Mouse (Mus musculus): Measurements from ENCODE around the gene Nfe2l2. TPM values are rescaled to one million over a fixed set of nuclear protein-coding genes. Genes with fewer than 3 reads are reported as not detected.

The Nfe2l2 gene
- polyA plus RNA-seq (2014; fragmentation: Nextera tagmentation; extraction: Ambion mirVana): 7.8 and 14.5 TPM in 2 replicates

DNA sequence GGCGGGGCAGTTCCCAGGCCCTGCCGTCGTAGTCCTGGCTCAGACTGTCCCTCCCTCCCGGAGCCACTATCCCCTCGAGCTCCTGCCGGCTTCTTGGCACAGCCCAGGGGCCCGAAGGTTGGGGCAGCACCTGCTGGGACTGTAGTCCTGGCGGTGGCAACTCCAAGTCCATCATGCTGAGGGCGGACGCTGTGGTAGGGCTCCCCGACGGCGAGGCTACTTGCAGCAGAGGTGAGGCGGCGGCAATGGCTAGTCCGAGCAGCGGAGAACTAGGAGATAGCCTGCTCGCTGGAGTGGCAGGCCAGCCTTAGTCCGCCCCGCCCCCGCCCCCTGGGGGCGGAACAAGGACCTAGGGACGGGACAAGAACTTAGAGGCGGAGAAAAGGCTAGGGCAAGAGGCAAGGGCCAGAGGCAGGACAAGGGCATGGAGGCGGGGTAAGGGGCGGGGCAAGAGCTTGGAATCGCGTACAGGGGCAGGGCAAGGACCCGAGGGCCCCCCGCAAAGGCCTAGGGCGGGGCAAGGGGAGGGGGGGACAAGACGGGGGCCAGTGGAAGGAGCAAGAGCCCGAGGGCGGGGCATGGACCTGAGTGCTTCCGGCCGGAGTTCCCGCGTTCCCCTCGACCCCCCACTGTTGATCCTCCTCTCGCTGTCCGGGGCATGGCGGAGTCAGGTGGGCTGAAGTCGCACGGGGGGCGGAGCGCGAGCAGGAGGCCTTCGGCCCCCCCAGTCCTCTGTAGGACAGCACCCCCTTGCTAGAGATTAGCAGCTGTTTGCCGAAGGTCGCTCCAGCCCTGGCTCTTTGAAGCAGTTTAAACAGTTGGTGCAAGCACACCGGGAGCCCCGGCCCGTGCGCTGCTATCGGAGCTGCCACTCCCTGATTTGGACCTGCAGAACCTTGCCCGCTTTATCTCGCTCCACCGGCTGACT lies at the start of gene Nfe2l2:
Gene Nfe2l2 (minus strand): TSS at position 408 of the 928 bp plus-strand sequence.
- Histone ChIP-seq H3K9ac (replicated peaks; ENCODE audit: low read depth, low read length) (peak within 1 kb of the TSS; percentile 57), H3K27me3 (ENCODE audit: control insufficient read depth, insufficient read depth, low read length) (no peaks in the 10 kb centered on the region), H3K36me3 (ENCODE audit: control insufficient read depth, insufficient read depth, low read length) (no peaks in the 10 kb centered on the region), H3K27ac (ENCODE audit: low read depth, low read length) (peak within 1 kb of the TSS; percentile 69), H3K4me3 (ENCODE audit: low read depth, low read length) (peak within 1 kb of the TSS; percentile 41), H3K4me2 (ENCODE audit: low read depth, low read length) (peak within 1 kb of the TSS; percentile 81), H3K9me3 (ENCODE audit: control insufficient read depth, low read length) (no peaks in the 10 kb centered on the region), H3K4me1 (ENCODE audit: control insufficient read depth, insufficient read depth, low read length) (0 out of 2 replicates have a peak, but pooled peaks cover 4% of the 10 kb centered on the region)
- ATAC-seq (ENCODE audit: low read depth): peak; percentile 84
- under 1% methylated on average over 52 of the region's 58 CpGs for WGBS

DNA sequence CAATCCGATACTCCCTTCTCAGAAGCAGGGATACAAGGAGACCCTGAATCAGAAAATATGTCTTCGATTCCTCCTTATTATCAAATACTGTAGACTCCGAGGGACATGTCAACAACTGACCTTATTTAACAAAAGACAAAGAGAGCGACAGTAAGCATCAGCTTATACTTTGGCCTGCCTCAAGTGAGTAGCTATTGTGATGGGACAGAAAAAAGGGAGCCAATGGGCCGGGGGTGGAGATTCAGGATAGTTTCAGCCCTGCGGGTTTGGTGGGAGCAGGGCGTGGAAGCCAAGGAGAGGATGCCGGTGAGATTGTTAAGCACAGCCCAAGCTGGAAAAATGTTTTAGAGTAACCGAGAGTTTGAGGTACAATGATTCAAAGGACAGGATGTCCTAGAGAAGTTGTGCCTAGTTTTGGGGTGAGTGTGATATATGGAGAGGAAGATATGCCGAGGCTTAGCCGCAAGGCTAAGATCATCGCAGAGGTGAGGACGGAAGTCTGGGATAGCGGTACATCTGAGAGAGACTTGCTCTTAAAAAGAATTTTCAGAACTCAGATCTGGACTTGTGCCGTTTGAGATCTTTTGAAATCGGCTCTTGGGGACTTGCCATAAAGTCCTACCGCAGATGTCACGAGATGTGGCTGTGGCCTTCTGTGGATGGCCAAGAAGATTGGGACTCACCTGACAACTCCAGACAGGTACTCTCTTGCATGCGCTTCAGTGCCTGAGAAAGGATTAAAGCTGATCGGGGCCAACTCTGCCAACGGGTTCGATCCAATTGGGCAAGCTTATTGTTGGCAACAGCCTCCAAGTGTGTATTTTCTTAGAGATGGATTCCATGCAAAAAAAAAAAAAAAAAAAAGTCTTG lies 48.1 kb upstream of the Nfe2l2 start:
- no peaks in the 10 kb centered on the region for H3K4me1 ChIP-seq (ENCODE audit: control insufficient read depth, insufficient read depth, low read length)
- ATAC-seq (ENCODE audit: low read depth): no peak
- 93% methylated on average over 22 of the region's 22 CpGs for WGBS
- H3K4me3 ChIP-seq (ENCODE audit: low read depth, low read length): no peak overlapping the region
- no peak overlapping the region for H3K9ac ChIP-seq (replicated peaks; ENCODE audit: low read depth, low read length)
- H3K4me2 ChIP-seq (ENCODE audit: low read depth, low read length): no peak overlapping the region
- no peaks in the 10 kb centered on the region for H3K36me3 ChIP-seq (ENCODE audit: control insufficient read depth, insufficient read depth, low read length)
- H3K27ac ChIP-seq (ENCODE audit: low read depth, low read length): no peak overlapping the region
- no peaks in the 10 kb centered on the region for H3K27me3 ChIP-seq (ENCODE audit: control insufficient read depth, insufficient read depth, low read length)
- no peaks in the 10 kb centered on the region for H3K9me3 ChIP-seq (ENCODE audit: control insufficient read depth, low read length)

DNA sequence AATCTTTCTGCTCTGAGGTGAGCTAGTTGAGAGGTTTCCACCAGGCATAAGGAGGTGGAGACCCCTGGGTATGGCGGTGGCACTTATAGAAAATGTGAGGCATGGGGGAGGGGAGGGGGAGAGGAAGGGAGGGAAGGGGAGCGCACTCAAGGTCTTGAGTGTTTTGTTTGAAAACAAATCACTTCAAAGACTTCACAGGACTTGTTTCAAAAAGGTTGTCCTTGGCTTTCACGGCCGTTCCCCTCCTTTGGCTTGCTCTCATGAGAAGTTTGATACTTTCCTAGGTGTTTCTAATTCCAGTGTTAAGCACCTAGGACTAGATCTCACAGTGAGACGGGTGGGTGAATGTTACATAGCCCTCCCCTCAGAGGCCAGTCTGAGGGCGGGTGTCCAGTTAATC lies 47.5 kb upstream of the Nfe2l2 start:
- no peak for ATAC-seq (ENCODE audit: low read depth)
- no peaks in the 10 kb centered on the region for H3K27me3 ChIP-seq (ENCODE audit: control insufficient read depth, insufficient read depth, low read length)
- no peaks in the 10 kb centered on the region for H3K9me3 ChIP-seq (ENCODE audit: control insufficient read depth, low read length)
- 69% methylated on average over 6 of the region's 6 CpGs for WGBS
- H3K4me2 ChIP-seq (ENCODE audit: low read depth, low read length): no peak overlapping the region
- no peaks in the 10 kb centered on the region for H3K36me3 ChIP-seq (ENCODE audit: control insufficient read depth, insufficient read depth, low read length)
- no peak overlapping the region for H3K27ac ChIP-seq (ENCODE audit: low read depth, low read length)
- no peaks in the 10 kb centered on the region for H3K4me1 ChIP-seq (ENCODE audit: control insufficient read depth, insufficient read depth, low read length)
- no peak overlapping the region for H3K9ac ChIP-seq (replicated peaks; ENCODE audit: low read depth, low read length)
- H3K4me3 ChIP-seq (ENCODE audit: low read depth, low read length): no peak overlapping the region

DNA sequence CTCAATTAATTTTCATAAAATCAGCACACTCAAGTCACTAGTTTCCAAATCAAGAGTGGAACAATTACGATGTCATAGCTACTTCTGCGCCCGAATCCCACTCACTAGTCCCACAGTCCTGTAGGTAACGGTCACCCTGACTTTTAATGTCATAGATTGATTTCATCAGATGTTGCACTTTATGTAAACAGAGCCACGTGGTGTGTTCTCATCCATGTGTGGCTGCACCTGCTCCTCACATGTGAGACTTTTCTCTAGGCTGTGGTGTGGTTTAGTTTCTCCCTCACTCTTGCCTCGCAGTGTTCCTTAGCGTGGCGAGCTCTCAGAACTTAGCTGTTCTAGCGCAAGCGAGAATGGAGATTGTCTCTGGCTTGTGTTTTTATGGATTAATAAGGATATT lies 46.4 kb upstream of the Nfe2l2 start:
- no peak overlapping the region for H3K9ac ChIP-seq (replicated peaks; ENCODE audit: low read depth, low read length)
- no peak for ATAC-seq (ENCODE audit: low read depth)

DNA sequence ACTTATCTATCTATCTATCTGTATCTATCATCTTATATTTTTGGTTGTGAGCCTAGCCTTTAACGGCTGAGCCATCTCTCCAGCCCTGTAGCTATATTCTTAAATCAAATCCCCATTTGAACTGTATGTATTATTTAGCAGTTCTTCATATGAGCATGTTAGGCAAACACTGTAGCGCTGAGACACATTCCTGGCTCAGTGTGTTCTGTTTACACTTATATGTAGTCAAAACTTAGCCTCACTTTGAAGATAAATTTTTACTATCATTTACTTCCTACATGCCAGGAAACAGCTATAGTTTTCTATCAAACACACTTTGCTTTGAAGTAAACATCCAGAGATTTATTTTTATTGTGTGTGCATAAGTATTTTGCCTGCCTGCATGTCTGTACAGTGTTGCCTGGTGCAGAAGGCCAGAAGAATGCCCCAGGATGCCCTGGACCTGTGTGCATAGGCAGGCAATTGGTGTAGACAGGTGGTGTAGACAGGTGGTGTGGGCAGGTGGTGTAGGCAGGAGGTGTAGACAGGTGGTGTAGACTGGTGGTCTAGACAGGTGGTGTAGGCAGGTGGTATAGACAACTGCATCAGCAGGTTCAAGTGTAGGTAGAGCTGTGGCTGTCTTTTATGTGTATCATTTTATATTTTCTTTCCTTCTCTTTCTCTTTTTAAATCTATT lies 45.7 kb upstream of the Nfe2l2 start:
- Histone ChIP-seq H3K4me2 (ENCODE audit: low read depth, low read length) (no peak overlapping the region), H3K27me3 (ENCODE audit: control insufficient read depth, insufficient read depth, low read length) (no peaks in the 10 kb centered on the region), H3K4me1 (ENCODE audit: control insufficient read depth, insufficient read depth, low read length) (no peaks in the 10 kb centered on the region), H3K9me3 (ENCODE audit: control insufficient read depth, low read length) (no peaks in the 10 kb centered on the region), H3K4me3 (ENCODE audit: low read depth, low read length) (no peak overlapping the region), H3K27ac (ENCODE audit: low read depth, low read length) (no peak overlapping the region), H3K36me3 (ENCODE audit: control insufficient read depth, insufficient read depth, low read length) (no peaks in the 10 kb centered on the region), H3K9ac (replicated peaks; ENCODE audit: low read depth, low read length) (no peak overlapping the region)
- 85% methylated on average over 2 of the region's 2 CpGs for WGBS
- no peak for ATAC-seq (ENCODE audit: low read depth)

More for the DNA sequence above, 46.4 kb upstream of the Nfe2l2 start:
- no peak overlapping the region for H3K27ac ChIP-seq (ENCODE audit: low read depth, low read length)
- H3K4me1 ChIP-seq (ENCODE audit: control insufficient read depth, insufficient read depth, low read length): no peaks in the 10 kb centered on the region
- WGBS: 93% methylated on average over 10 of the region's 10 CpGs
- no peaks in the 10 kb centered on the region for H3K36me3 ChIP-seq (ENCODE audit: control insufficient read depth, insufficient read depth, low read length)
- H3K4me3 ChIP-seq (ENCODE audit: low read depth, low read length): no peak overlapping the region
- H3K4me2 ChIP-seq (ENCODE audit: low read depth, low read length): no peak overlapping the region
- H3K9me3 ChIP-seq (ENCODE audit: control insufficient read depth, low read length): no peaks in the 10 kb centered on the region
- no peaks in the 10 kb centered on the region for H3K27me3 ChIP-seq (ENCODE audit: control insufficient read depth, insufficient read depth, low read length)

DNA sequence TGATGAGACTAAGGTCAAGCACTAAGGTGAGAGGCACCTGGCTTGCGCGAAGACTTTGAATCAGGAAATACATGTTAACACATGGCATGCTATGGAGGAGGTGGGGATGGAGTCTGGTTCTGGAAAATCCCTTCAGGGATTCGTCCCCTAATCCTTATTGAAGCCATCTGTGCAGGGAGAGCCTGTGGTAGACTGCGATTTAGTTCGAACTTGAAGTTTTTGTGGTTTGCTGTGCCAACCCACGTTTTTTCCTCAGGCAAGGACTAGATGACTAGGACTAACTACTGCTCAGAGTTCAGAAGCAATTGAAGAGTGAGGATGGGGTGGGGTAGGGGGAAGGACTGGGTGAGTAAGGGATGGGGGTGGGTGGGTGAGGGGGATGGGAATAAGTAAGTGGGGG lies 44.4 kb upstream of the Nfe2l2 start:
- Histone ChIP-seq H3K9ac (replicated peaks; ENCODE audit: low read depth, low read length) (no peak overlapping the region), H3K4me1 (ENCODE audit: control insufficient read depth, insufficient read depth, low read length) (no peaks in the 10 kb centered on the region), H3K36me3 (ENCODE audit: control insufficient read depth, insufficient read depth, low read length) (no peaks in the 10 kb centered on the region), H3K27me3 (ENCODE audit: control insufficient read depth, insufficient read depth, low read length) (no peaks in the 10 kb centered on the region), H3K4me2 (ENCODE audit: low read depth, low read length) (no peak overlapping the region), H3K9me3 (ENCODE audit: control insufficient read depth, low read length) (no peaks in the 10 kb centered on the region), H3K4me3 (ENCODE audit: low read depth, low read length) (no peak overlapping the region), H3K27ac (ENCODE audit: low read depth, low read length) (no peak overlapping the region)
- 91% methylated on average over 6 of the region's 6 CpGs for WGBS
- ATAC-seq (ENCODE audit: low read depth): no peak

DNA sequence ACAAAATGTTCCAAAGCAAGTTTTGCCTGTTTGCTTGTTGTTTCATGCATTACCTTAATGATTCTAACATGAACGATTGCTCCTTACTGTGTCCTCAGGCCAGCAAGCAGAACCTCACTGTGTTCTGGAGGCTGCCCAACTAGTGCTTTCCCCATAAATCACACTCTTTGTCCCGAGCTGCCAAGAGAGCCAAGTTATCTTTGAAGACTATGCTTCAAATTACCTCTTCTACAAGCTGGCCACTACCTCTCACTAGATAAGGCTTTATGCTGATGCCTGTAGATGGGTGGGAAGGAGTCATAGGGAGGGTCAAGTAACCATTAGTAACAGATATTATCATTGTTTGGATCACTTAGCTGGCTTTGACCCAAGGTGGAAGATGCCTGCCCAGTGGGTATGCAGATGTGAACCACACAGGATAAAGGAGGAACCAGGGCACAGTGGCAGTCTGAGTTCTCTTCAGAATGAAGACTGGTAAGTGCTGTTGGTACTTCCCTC lies 32.6 kb upstream of the Nfe2l2 start:
- no peak overlapping the region for H3K4me2 ChIP-seq (ENCODE audit: low read depth, low read length)
- H3K27ac ChIP-seq (ENCODE audit: low read depth, low read length): no peak overlapping the region
- H3K9me3 ChIP-seq (ENCODE audit: control insufficient read depth, low read length): no peaks in the 10 kb centered on the region
- WGBS: 74% methylated on average over 2 of the region's 2 CpGs
- ATAC-seq (ENCODE audit: low read depth): no peak
- no peaks in the 10 kb centered on the region for H3K27me3 ChIP-seq (ENCODE audit: control insufficient read depth, insufficient read depth, low read length)
- no peak overlapping the region for H3K9ac ChIP-seq (replicated peaks; ENCODE audit: low read depth, low read length)
- H3K36me3 ChIP-seq (ENCODE audit: control insufficient read depth, insufficient read depth, low read length): no peaks in the 10 kb centered on the region
- no peak overlapping the region for H3K4me3 ChIP-seq (ENCODE audit: low read depth, low read length)
- H3K4me1 ChIP-seq (ENCODE audit: control insufficient read depth, insufficient read depth, low read length): no peaks in the 10 kb centered on the region

DNA sequence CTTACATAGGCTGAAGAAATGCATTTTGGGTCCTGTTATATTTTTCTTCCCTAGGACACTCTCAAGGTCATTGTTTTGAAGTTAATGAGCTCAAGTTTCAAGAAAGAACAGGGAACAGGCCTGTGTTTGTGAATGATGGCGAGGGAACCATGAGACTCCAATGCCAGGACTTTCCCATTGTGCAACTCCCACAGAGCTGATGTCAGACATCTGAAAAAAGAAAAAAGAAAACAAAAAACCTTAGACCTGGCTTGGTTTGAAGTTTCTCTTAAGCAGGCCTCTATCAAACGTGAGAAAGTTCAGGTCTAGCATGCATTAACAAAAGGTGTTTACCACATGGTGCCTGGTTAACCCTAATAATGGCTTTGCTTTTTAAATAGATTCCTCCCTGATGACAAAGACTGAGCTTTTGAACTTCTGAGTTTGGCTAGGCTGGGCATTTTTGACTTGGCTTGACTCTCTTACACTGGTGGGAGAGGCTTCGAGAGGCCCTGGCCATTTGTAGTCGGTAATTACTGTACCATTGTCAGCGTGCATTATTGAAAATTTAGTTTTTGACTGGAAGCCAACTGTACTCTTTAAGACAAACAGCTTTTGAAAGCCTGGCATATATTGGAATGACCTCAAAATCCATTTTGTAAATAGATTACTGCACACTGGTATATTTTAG lies 29.9 kb upstream of the Nfe2l2 start:
- Histone ChIP-seq H3K27ac (ENCODE audit: low read depth, low read length) (no peak overlapping the region), H3K27me3 (ENCODE audit: control insufficient read depth, insufficient read depth, low read length) (no peaks in the 10 kb centered on the region), H3K4me3 (ENCODE audit: low read depth, low read length) (no peak overlapping the region), H3K9ac (replicated peaks; ENCODE audit: low read depth, low read length) (no peak overlapping the region), H3K36me3 (ENCODE audit: control insufficient read depth, insufficient read depth, low read length) (no peaks in the 10 kb centered on the region), H3K4me1 (ENCODE audit: control insufficient read depth, insufficient read depth, low read length) (no peaks in the 10 kb centered on the region), H3K9me3 (ENCODE audit: control insufficient read depth, low read length) (no peaks in the 10 kb centered on the region), H3K4me2 (ENCODE audit: low read depth, low read length) (no peak overlapping the region)
- no peak for ATAC-seq (ENCODE audit: low read depth)
- 80% methylated on average over 5 of the region's 5 CpGs for WGBS
